Mouse (Mus musculus): ENCODE results near the gene Glod4. TPM values are rescaled to one million over a fixed set of nuclear protein-coding genes. Genes with fewer than 3 reads are reported as not detected.
"Not testable (repeated sequence)": the region's sequence is repeated elsewhere in the genome, so short reads cannot be mapped to it uniquely, and the experiment has no call there.

The Glod4 gene
- polyA plus RNA-seq, 1 experiment from 2014 or later: 140 TPM

DNA sequence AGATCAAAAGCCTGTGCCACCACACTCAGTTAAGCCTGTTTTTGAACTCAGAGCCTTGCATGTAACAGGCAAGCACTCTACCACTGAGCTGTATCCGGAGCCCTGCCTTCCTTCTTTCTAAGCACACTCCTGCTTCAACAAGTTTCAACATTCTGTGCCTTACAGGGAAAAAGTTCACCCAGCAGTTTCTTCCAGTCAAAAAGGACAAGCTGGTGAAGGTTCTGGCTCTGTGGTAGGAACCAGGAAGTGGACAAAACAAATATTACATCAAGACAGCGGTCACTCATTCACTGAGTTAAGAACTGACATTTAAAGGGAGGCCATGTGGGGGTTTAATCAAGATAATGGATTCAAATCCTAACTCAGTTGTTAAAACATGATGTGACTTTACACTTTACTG is 28.5 kb downstream of the Glod4 start:
- Histone ChIP-seq H3K36me3 (peaks cover 64% of the 10 kb centered on the region), H3K4me3 (no peak overlapping the region), H3K27me3 (ENCODE audit: low read depth, poor library complexity, severe bottlenecking) (no peaks in the 10 kb centered on the region), H3K27ac (no peak overlapping the region), H3K4me1 (peaks cover 21% of the 10 kb centered on the region), H3K9me3 (replicated peaks) (no peaks in the 10 kb centered on the region)
- WGBS: 95% methylated on average over 2 of the region's 2 CpGs
- DNase-seq (ENCODE audit: low spot score): no peak

DNA sequence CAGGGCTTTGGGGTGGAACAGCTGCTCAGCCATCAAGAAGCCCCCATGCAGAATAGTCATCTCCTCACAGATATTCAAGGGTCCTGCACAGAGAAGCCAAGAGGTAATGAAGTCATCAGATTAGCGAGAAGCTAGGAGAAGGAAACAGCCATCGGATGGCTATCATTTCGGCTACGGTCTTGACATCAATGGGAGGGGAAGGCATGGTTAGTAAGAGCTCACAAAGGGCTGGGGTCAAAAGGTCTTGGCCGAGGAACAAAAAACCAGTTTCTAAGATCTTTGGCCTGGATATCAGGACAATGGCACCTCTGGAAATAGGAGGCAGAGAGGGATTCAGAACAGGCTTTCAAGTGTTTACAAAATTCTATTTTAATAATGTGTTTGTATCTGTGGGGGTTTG is 29.7 kb downstream of the Glod4 start:
- H3K36me3 ChIP-seq: peaks cover 65% of the 10 kb centered on the region
- peaks cover 21% of the 10 kb centered on the region for H3K4me1 ChIP-seq
- H3K9me3 ChIP-seq (replicated peaks): no peaks in the 10 kb centered on the region
- no peak for DNase-seq (ENCODE audit: low spot score)
- 92% methylated on average over 5 of the region's 5 CpGs for WGBS
- no peak overlapping the region for H3K27ac ChIP-seq
- no peak overlapping the region for H3K4me3 ChIP-seq
- no peaks in the 10 kb centered on the region for H3K27me3 ChIP-seq (ENCODE audit: low read depth, poor library complexity, severe bottlenecking)

DNA sequence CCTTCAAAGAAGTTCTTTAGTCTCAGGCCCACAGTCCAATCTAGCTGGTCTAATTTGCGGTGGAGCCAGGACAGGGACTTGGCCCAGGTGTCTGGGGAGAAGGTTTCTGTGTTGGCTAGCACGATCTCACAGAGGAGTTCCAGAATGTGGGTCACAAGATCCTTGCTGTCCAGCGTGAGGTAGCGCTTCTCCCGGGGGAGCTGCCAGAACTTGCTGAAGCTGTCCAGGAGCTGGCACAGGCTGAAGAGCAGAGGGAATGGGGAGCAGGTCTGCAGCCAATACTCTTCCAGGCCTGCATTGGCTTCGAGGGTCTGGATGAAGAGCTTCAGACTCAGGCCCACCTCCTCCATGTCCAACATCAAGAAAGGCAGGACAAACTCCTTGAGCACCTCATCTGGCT is 31.9 kb downstream of the Glod4 start:
- H3K27me3 ChIP-seq (ENCODE audit: low read depth, poor library complexity, severe bottlenecking); H3K4me1 ChIP-seq; H3K4me3 ChIP-seq; DNase-seq (ENCODE audit: low spot score); H3K27ac ChIP-seq; H3K9me3 ChIP-seq (replicated peaks): not testable (repeated sequence)
- WGBS: 93% methylated on average over 5 of the region's 6 CpGs
- peaks cover 87% of the 10 kb centered on the region for H3K36me3 ChIP-seq

DNA sequence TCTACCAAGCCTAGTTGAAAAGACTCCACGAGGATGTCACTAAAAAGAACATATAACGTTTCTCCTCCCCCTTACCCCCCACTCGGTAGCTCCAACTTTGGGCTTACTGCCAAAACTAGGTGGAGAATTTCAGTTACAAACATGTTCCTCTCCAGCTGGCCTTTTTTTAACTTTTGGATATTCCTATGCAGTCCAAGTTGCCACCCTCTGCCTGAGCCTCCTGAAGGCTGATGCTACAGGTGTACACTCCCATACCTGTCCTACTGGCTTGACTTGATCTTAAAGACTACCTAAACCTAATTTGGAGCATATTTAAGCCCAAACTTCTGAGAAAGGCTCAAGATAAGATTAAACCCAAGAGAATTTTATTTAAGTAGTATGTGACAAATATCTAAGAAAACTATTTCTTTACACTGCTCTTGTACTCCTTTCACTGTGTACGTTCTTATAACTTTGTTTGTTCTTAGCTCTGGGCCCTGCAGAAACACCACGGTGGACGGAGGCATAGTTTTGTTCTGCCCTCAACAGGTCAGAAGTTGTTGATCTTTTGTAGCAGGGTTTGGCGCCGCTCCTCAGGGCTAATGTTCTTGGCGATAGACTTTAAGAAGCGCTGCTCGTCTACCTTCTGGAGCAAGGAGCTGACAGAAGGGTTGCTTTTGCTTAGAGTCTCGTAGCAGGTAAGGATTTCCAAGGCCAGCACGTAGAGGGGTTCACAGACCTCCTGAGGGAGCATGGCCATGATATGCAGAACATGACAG is 33.1 kb downstream of the Glod4 start:
- WGBS: 94% methylated on average over 13 of the region's 13 CpGs
- Histone ChIP-seq H3K9me3 (replicated peaks) (no peaks in the 10 kb centered on the region), H3K27ac (no peak overlapping the region), H3K27me3 (ENCODE audit: low read depth, poor library complexity, severe bottlenecking) (no peaks in the 10 kb centered on the region), H3K36me3 (peaks cover 96% of the 10 kb centered on the region), H3K4me3 (no peak overlapping the region), H3K4me1 (no peaks in the 10 kb centered on the region)
- DNase-seq (ENCODE audit: low spot score): no peak

DNA sequence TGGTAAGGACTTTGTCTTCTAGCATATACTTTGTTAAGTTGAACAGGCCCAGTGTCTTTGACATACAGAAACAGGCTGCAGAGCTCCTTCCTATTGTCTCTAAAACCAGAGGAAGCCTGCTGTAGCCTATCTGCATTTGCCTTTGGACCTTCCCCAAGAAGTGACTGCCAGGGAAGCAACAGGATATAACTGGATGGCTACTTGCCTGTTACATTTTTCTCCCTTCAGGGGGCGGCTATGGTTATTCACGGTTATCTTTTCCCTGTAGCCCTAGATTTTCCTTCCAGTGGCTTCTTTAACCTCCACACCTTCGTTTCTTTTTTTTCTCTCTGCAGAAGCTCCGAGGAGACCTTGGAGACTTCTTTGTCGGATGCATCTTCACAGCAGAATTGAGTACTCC is 36.7 kb downstream of the Glod4 start:
- H3K36me3 ChIP-seq: peaks cover 75% of the 10 kb centered on the region

DNA sequence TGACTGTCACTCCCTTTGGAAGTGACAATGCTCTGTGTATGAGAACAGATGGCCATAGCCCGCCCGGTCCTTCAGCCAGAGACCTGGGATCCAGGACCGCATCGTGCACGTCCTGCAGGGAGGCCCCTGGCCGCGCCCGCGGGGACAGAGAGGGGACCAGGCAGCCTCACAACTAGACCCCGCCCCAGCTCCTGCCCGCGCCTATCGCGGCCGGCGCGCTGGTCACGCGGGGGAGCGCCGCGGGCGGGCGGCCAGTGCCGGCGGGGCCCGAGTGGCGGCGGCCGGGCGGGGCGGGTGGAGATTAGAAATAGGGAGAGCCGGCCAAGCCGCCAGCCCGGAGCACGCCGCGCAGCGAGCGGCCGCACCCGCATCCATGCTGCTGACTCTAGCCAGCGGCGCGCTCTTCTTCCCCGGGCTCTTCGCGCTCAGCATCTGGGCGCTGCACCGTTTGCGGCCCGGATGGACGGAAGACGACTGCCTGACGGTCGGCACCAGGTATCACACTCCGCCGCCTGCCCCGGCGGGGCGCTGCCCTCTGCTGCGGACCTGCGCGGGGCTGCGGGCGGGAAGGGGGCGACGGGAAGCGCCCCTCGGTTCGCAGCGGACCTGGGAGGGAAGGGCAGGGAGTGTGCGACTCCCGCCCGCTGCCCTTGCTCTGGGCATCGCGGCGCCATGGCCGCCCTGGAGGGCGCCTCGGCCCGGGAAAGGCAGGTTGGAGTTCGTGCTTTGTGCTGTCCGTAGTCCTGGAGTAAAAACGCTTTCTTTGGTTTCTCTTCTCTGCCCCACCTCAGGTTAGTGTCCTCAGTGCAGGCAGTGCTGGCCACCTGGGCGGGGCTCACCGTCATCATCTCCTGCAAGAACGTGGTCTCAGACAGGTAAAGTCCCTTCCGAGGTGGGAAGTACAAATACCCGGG is 41.5 kb downstream of the Glod4 start:
- no peaks in the 10 kb centered on the region for H3K9me3 ChIP-seq (replicated peaks)
- peak; percentile 88 for DNase-seq (ENCODE audit: low spot score)
- WGBS: under 1% methylated on average over 83 of the region's 90 CpGs
- H3K27ac ChIP-seq: peak overlapping the region; percentile 92
- H3K27me3 ChIP-seq (ENCODE audit: low read depth, poor library complexity, severe bottlenecking): 0 out of 2 replicates have a peak, but pooled peaks cover 7% of the 10 kb centered on the region
- peak overlapping the region; percentile 93 for H3K4me3 ChIP-seq
- peaks cover 27% of the 10 kb centered on the region for H3K36me3 ChIP-seq
- peaks cover 28% of the 10 kb centered on the region for H3K4me1 ChIP-seq

More for the DNA sequence above, 36.7 kb downstream of the Glod4 start:
- no peaks in the 10 kb centered on the region for H3K9me3 ChIP-seq (replicated peaks)
- 90% methylated on average over 5 of the region's 5 CpGs for WGBS
- no peak overlapping the region for H3K4me3 ChIP-seq
- H3K27me3 ChIP-seq (ENCODE audit: low read depth, poor library complexity, severe bottlenecking): no peaks in the 10 kb centered on the region
- no peak overlapping the region for H3K27ac ChIP-seq
- no peak for DNase-seq (ENCODE audit: low spot score)
- H3K4me1 ChIP-seq: peaks cover 15% of the 10 kb centered on the region

DNA sequence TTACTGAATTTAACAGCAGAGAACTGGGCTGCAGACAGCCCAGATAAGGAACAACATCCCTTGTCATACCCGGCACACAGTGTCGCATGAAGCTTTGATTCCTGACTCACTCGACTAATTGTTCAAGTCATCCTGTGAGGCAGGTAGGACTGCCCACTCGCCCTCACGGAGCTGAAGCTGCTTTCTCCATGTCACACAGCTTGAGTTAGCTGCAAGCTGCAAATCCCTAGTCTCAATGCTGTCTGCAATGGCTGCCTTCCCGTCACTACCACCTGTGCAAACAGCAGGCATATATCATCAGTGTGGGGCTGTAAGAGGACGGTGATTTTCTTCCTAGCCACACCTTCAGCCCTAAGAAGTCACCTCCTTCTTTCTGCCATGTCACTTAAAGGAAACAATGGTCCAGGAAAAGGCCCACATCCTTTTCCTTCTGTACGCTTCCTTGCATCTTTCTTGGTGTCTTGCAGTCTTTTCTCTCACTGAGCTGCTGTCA is 46.5 kb downstream of the Glod4 start:
- no peak overlapping the region for H3K27ac ChIP-seq
- H3K9me3 ChIP-seq (replicated peaks): no peaks in the 10 kb centered on the region
- H3K27me3 ChIP-seq (ENCODE audit: low read depth, poor library complexity, severe bottlenecking): 0 out of 2 replicates have a peak, but pooled peaks cover 7% of the 10 kb centered on the region
- DNase-seq (ENCODE audit: low spot score): no peak
- WGBS: 56% methylated on average over 8 of the region's 8 CpGs
- no peak overlapping the region for H3K4me3 ChIP-seq
- H3K36me3 ChIP-seq: no peaks in the 10 kb centered on the region
- peaks cover 15% of the 10 kb centered on the region for H3K4me1 ChIP-seq

DNA sequence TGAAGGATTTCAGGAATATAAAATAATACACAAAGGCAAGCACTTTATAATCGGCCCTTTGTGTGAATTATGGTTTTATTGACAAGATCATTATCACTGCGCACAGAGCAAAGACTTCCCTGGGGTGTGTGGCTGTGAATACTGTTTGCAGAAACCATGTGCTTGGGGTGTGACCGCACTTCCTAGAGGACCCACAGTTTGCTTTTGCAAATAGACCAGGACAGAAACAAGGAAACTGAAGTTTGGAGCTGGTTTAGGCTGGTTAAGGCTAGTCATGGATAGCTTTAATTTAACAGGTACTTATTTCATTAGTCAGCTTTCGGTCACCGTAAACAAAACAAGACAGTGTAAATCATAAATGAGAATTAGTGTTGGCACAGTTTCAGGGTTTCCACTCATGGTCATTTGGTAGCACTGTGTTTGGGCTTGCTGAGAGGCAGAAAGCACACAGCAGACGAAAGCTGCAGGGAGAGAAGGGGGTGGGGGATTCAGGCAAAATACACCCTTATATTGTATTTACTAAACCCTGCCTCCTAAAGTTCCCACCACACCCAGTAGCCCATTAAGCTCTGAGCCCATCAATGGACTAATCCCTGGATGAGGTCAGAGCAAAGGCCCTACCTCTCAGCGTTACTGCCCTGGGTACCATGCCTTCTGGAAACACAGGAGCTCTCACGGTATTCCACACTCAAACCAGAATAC is 47.1 kb downstream of the Glod4 start:
- Histone ChIP-seq H3K9me3 (replicated peaks) (no peaks in the 10 kb centered on the region), H3K27ac (no peak overlapping the region), H3K27me3 (ENCODE audit: low read depth, poor library complexity, severe bottlenecking) (0 out of 2 replicates have a peak, but pooled peaks cover 7% of the 10 kb centered on the region), H3K36me3 (no peaks in the 10 kb centered on the region), H3K4me1 (peaks cover 9% of the 10 kb centered on the region), H3K4me3 (no peak overlapping the region)
- WGBS: 71% methylated on average over 8 of the region's 8 CpGs
- DNase-seq (ENCODE audit: low spot score): no peak

DNA sequence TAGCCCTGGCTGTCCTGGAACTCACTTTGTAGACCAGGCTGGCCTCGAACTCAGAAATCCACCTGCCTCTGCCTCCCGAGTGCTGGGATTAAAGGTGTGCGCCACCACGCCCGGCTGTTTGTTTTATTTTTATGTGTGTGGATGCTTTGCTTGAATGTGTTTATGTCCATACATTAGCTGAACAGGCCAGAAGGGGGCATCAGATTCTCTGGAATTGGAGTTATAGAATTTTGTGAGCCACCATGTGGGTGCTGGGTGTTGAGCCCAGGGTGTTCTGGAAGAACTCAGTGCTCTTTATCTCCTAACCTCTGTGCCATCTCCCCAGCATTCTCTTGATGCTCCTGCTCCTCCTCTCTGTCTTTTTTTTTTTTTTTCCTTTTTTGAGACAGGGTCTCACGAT is 56.6 kb downstream of the Glod4 start:
- DNase-seq (ENCODE audit: low spot score): no peak

DNA sequence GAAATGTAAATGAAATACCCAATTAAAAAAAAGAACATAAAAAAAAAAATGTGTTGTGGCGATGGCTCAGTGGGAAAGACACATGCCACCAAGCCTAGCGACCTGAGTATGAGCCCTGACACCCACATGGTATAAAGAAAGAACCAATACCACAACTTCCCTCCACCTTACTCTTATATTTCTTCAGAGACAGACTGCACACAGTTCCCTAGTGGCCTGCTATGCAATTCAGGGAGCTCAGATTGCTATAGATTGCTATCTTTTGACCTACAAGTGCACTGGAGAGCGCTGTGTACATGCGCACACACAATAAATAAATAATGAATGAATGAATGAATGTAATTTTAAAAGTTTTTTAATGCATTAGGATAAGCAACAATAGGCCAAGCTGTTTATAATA is 59.8 kb downstream of the Glod4 start:
- DNase-seq (ENCODE audit: low spot score): no peak
- no peaks in the 10 kb centered on the region for H3K9me3 ChIP-seq (replicated peaks)
- no peaks in the 10 kb centered on the region for H3K36me3 ChIP-seq
- 92% methylated on average over 4 of the region's 4 CpGs for WGBS
- no peak overlapping the region for H3K27ac ChIP-seq
- no peak overlapping the region for H3K4me3 ChIP-seq
- H3K27me3 ChIP-seq (ENCODE audit: low read depth, poor library complexity, severe bottlenecking): no peaks in the 10 kb centered on the region
- peaks cover 7% of the 10 kb centered on the region for H3K4me1 ChIP-seq

More for the DNA sequence above, 56.6 kb downstream of the Glod4 start:
- Histone ChIP-seq H3K27ac (no peak overlapping the region), H3K9me3 (replicated peaks) (no peaks in the 10 kb centered on the region), H3K4me3 (no peak overlapping the region), H3K27me3 (ENCODE audit: low read depth, poor library complexity, severe bottlenecking) (no peaks in the 10 kb centered on the region), H3K4me1 (no peaks in the 10 kb centered on the region), H3K36me3 (no peaks in the 10 kb centered on the region)
- 88% methylated on average over 6 of the region's 6 CpGs for WGBS

DNA sequence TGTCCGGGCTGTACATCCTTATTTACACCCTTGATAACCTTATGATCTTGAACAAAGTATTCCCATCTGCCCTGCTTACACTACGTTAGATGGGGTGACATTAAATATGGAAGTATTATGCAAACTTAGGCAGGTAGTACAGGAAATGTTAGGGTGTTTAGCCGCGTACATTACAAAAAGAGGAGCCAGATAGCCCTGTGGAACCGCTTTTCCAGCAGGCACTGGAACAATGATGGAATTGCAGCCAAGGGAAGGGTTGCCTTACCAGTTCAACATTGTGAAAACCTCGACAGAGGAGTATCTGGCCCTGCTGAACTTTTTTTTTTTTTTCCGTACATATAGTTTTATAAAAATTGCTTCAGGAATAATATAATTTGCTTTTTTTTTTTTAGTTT is 63.4 kb downstream of the Glod4 start:
- 23% methylated on average over 7 of the region's 7 CpGs for WGBS
- DNase-seq (ENCODE audit: low spot score): no peak
- no peaks in the 10 kb centered on the region for H3K9me3 ChIP-seq (replicated peaks)
- no peak overlapping the region for H3K27ac ChIP-seq
- H3K27me3 ChIP-seq (ENCODE audit: low read depth, poor library complexity, severe bottlenecking): no peaks in the 10 kb centered on the region
- H3K4me3 ChIP-seq: peak overlapping the region; percentile 87
- no peaks in the 10 kb centered on the region for H3K36me3 ChIP-seq
- peaks cover 12% of the 10 kb centered on the region for H3K4me1 ChIP-seq

DNA sequence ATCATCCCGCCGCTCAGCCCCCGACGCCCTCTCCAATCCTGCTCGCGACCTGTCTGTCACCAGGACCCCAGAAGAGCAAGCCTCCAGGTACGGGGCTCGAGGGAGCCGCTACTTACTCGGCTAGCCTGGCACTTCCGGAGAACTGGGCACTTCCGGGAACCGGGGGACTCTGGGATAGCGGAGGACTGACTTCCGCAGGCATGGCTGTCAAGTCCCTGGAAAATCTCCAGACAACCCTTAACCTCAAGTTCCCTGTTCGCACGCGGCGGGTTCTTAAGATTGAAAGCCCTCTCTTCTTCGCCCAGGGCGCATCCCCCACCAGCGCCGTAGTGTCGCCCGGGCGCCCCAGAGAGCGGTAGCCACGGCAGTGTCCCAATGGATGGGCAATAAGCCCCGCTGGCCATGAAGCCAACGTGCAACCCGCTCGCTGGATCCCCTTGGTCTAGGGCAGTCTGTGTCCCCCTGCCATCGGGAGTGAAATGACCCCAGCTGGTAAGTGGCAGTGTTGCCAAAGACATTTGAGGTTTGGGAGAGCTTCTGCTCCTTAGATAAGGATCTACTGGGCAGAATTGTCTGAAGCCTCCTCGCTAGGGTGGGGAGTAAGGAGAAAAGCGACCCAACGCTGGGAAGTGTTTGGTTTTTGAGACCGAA is 63.9 kb downstream of the Glod4 start, which contains the start of the genes Vps53 and Fam57a:
Gene Vps53 (minus strand): TSS at position 153 of the 651 bp plus-strand sequence.
Gene Fam57a (plus strand): TSS at position 177 of the 651 bp plus-strand sequence.
- no peaks in the 10 kb centered on the region for H3K36me3 ChIP-seq
- no peaks in the 10 kb centered on the region for H3K9me3 ChIP-seq (replicated peaks)
- no peaks in the 10 kb centered on the region for H3K27me3 ChIP-seq (ENCODE audit: low read depth, poor library complexity, severe bottlenecking)
- DNase-seq (ENCODE audit: low spot score): peak; percentile 91
- H3K4me1 ChIP-seq: peaks cover 12% of the 10 kb centered on the region
- under 1% methylated on average over 37 of the region's 37 CpGs for WGBS
- H3K27ac ChIP-seq: peak within 1 kb of the TSS; percentile 73
- H3K4me3 ChIP-seq: peak within 1 kb of the TSS; percentile 87

Data from limb, embryonic 10.5 days (tissue).